Mouse (Mus musculus): ENCODE measurements around the gene Qrich1.

DNA sequence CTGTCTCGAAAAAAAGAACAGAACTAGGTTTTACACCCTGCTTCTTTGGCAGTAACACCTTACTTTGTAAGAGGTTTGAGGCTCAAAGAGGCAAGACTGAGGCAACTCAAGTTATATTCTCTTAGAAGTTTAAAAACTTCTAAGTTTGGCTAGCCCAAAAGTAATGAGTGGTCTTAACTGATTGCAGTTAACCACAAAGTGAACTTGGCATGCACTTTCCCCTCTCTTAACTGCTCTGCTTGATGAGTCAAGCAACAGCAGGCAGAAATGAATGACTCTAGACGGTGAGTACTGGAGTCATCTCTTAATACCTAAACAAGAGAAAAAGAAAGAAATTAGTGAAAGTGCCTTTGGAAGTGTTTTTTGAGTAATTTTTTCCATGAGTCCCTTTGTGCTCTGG lies 5.0 kb downstream of the Qrich1 start:
- TF ChIP-seq CTCF (IDR thresholded peaks at IDR 0.05; ENCODE audit: low read depth) (no peak), EP300 (IDR thresholded peaks at IDR 0.05; ENCODE audit: low read depth) (no peak)
